Mouse (Mus musculus) stomach, postnatal 0 days (tissue): ENCODE data around the gene Wfdc8.
"Not testable (repeated sequence)": the region's sequence is repeated elsewhere in the genome, so short reads cannot be mapped to it uniquely, and the experiment has no call there.

Experiments used
- CTCF ChIP-seq: IDR thresholded peaks from 2 replicates; pipeline ENCODE4 v1.5.1; 2016; ENCODE audit warnings: antibody characterized with exemption, low read depth, mild to moderate bottlenecking, moderate library complexity
- EP300 ChIP-seq: optimal IDR thresholded peaks from 2 replicates; pipeline ENCODE3; 2016; ENCODE audit warnings: antibody characterized with exemption

DNA sequence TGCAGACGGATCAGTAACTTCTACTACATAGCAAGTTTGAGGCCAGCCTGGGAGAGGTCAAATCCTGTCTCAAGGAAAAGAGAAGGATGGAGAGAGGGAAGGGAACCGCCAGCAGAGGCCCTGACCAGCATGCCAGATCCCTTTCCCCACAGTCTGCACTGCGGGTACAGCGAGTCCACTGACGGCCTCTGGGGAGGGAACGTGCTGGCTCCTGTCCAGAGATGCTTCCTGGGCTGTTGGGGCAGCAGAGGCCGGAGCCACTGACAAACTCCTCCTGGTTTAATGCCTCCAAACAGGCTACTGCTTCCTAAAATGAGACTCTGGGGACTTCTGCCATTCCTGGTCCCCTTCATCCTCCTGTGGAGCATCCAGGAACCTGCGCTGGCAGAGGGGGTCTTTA, at the start of gene Wfdc8, which contains the start of gene Wfdc6b:
- TF ChIP-seq CTCF, EP300: not testable (repeated sequence)
